Mouse (Mus musculus) ES-Bruce4 (cell line): ENCODE measurements at regions not wholly inside any gene's neighbourhood (a gene's known extent, or its start where the extent isn't known, plus 50 kb on each side); places are given as distances from the start of the nearest gene placed in this dataset.

Source experiments
- CTCF ChIP-seq: IDR thresholded peaks from one replicate; pipeline ENCODE4 v1.8.1; 2011; ENCODE audit warnings: low read depth, low read length
- POLR2A ChIP-seq: IDR thresholded peaks from one replicate; pipeline ENCODE4 v1.8.1; 2011; ENCODE audit warnings: low read length; ENCODE audit not compliant: insufficient read depth

GRCm38 (mm10) chr3:7074488-7074887 is 454.2 kb upstream of the 1700008P02Rik start:
- TF ChIP-seq CTCF (no peak), POLR2A (no peak)
